Mouse (Mus musculus) left cerebral cortex, postnatal 14 days (tissue): ENCODE measurements around the gene Ptbp3. TPM values are rescaled to one million over a fixed set of nuclear protein-coding genes. Genes with fewer than 3 reads are reported as not detected.
A peak's percentile ranks its signal among the peaks of the same experiment; 100 is the strongest.
"Not testable (repeated sequence)": the region's sequence is repeated elsewhere in the genome, so short reads cannot be mapped to it uniquely, and the experiment has no call there.

Experiments used
- DNase-seq, 2 experiments: peaks; one replicate each; pipeline ENCODE4 v3.0.0; 2021 to 2022; ENCODE audit warnings: low spot score in 2 of 2, mixed read lengths in 1 of 2
- intact Hi-C: fragments of 180-260 bp; cut with DNase I; formaldehyde crosslinking; loops from one replicate; pipeline ENCODE4 v1.15.1; 2025
- total RNA-seq, 2 experiments: library from RNA; stranded (reverse); gene quantifications; 2 replicates each; pipeline ENCODE4 v1.2.3; 2021

Gene Ptbp3
- total RNA-seq, 2 experiments from 2014 or later: 24.9 to 29.7 TPM

- intact Hi-C loops: no loop called here
- DNase-seq: no peak
Observed at GRCm38 (mm10) chr4:59560141-59560540, 11.0 kb upstream of the Ptbp3 start.

GRCm38 (mm10) chr4:59558096-59558720 lies 9.0 kb upstream of the Ptbp3 start:
- intact Hi-C loops: no loop called here
- no peak for DNase-seq

GRCm38 (mm10) chr4:59557343-59557742 lies 8.2 kb upstream of the Ptbp3 start:
- intact Hi-C loops, DNase-seq: not testable (repeated sequence)

- intact Hi-C loops: no loop called here
- no peak for DNase-seq
Observed at GRCm38 (mm10) chr4:59555177-59555576, 6.0 kb upstream of the Ptbp3 start.

- no peak for DNase-seq
- intact Hi-C loops: loop anchor here (5.0 kb wide), 1 partner anchor 191 kb away; no protein-coding TSS in a partner anchor
Observed at GRCm38 (mm10) chr4:59553576-59553975, 4.4 kb upstream of the Ptbp3 start.

- no peak for DNase-seq
- intact Hi-C loops: loop anchor here (5.0 kb wide), 1 partner anchor 191 kb away; no protein-coding TSS in a partner anchor
Observed at GRCm38 (mm10) chr4:59552835-59553234, 3.7 kb upstream of the Ptbp3 start.

- intact Hi-C loops: loop anchor here (5.0 kb wide), 1 partner anchor 190 kb away; no protein-coding TSS in a partner anchor
- DNase-seq: no peak
Observed at GRCm38 (mm10) chr4:59551901-59552300, 2.7 kb upstream of the Ptbp3 start.

- DNase-seq: no peak
- intact Hi-C loops: loop anchor here (5.0 to 10.0 kb wide), 2 partner anchors 188 to 365 kb away; partner anchors contain the start of gene Ugcg
Observed at GRCm38 (mm10) chr4:59549977-59550560, 905 bp upstream of the Ptbp3 start.

GRCm38 (mm10) chr4:59548560-59549174 lies 497 bp downstream of the Ptbp3 start:
- intact Hi-C loops: loop anchor here (10.0 kb wide), 1 partner anchor 364 kb away; the partner anchor contains the start of gene Ugcg
- peak; percentile 14 to 60 for DNase-seq

GRCm38 (mm10) chr4:59548011-59548559 lies 1.1 kb downstream of the Ptbp3 start:
- no peak for DNase-seq
- intact Hi-C loops: loop anchor here (10.0 kb wide), 1 partner anchor 363 kb away; the partner anchor contains the start of gene Ugcg

GRCm38 (mm10) chr4:59547136-59547889 lies 1.9 kb downstream of the Ptbp3 start:
- no peak for DNase-seq
- intact Hi-C loops: loop anchor here (10.0 kb wide), 1 partner anchor 363 kb away; the partner anchor contains the start of gene Ugcg

- intact Hi-C loops: loop anchor here (10.0 kb wide), 1 partner anchor 362 kb away; the partner anchor contains the start of gene Ugcg
- DNase-seq: no peak
Observed at GRCm38 (mm10) chr4:59546285-59547071, 2.7 kb downstream of the Ptbp3 start.

GRCm38 (mm10) chr4:59544654-59545053 lies 4.5 kb downstream of the Ptbp3 start:
- DNase-seq: no peak
- intact Hi-C loops: loop anchor here (10.0 kb wide), 1 partner anchor 360 kb away; the partner anchor contains the start of gene Ugcg

GRCm38 (mm10) chr4:59543006-59543405 lies 6.2 kb downstream of the Ptbp3 start:
- no peak for DNase-seq
- intact Hi-C loops: loop anchor here (10.0 kb wide), 1 partner anchor 358 kb away; the partner anchor contains the start of gene Ugcg

GRCm38 (mm10) chr4:59536281-59536680 lies 12.9 kb downstream of the Ptbp3 start:
- intact Hi-C loops: no loop called here
- DNase-seq: no peak

- DNase-seq: no peak
- intact Hi-C loops: no loop called here
Observed at GRCm38 (mm10) chr4:59535624-59536023, 13.5 kb downstream of the Ptbp3 start.

- intact Hi-C loops: no loop called here
- DNase-seq: no peak
Observed at GRCm38 (mm10) chr4:59533268-59533667, 15.9 kb downstream of the Ptbp3 start.

GRCm38 (mm10) chr4:59531172-59531571 lies 18.0 kb downstream of the Ptbp3 start:
- intact Hi-C loops: no loop called here
- DNase-seq: no peak
